Mouse (Mus musculus): ENCODE results near the gene Cmip.

GRCm38 (mm10) chr8:117328758-117329157 lies 71.9 kb downstream of the Cmip start:
- TF ChIP-seq CTCF (IDR thresholded peaks at IDR 0.05; ENCODE audit: insufficient read depth, low read depth, low read length) (no peak), POLR2A (IDR thresholded peaks at IDR 0.05; ENCODE audit: insufficient read depth, low read depth, low read length) (no peak)
